Mouse (Mus musculus): ENCODE measurements around the gene Edn1. TPM values are rescaled to one million over a fixed set of nuclear protein-coding genes. Genes with fewer than 3 reads are reported as not detected.

The Edn1 gene
- total and polyA plus RNA-seq, 3 experiments, result not detected

DNA sequence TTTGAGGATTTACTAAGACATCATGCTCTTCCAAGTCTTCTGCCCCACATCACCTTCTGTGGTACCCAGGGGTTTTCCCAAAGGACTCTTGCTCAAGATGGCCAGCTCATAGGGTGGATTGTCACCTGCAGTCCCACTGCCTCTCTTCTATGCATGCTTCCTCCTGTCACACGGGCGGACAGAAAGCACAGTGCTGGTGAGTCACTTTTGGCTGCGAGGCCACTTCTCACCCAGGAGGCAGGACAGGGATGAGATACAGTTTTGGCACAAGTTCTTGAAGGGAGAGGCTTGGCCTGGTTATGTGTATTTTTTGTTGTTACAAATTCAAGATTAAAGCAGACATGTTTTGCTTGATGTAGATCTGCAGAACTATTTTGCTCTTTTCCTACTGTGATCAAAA is 15.4 kb upstream of the Edn1 start:
- TF ChIP-seq ZMIZ1 (IDR thresholded peaks at IDR 0.05; ENCODE audit: low read depth, low read length), result no peak
- TF ChIP-seq BHLHE40 (IDR thresholded peaks at IDR 0.05; ENCODE audit: low read depth, low read length), result 0 out of 2 replicates have a peak, but pooled peaks have one; percentile 25
- peaks cover 3% of the 10 kb centered on the region in 2 experiments; a peak in 2 of 4 replicates for H3K4me1 ChIP-seq (ENCODE audit: control insufficient read depth in 1 of 2, insufficient read depth in 2 of 2)
- H3K27me3 ChIP-seq (replicated peaks), result no peaks in the 10 kb centered on the region
- no peak for DNase-seq (ENCODE audit: extremely low read depth)
- H3K9ac ChIP-seq (ENCODE audit: insufficient read depth, low read depth), result no peak overlapping the region
- H3K4me2 ChIP-seq (ENCODE audit: insufficient read depth, low read depth, poor library complexity, severe bottlenecking), result no peak overlapping the region
- dilution Hi-C loops (cut with MboI; ENCODE audit: extremely low pct_ligation_motif_present, extremely low pct_unique_long_range_greater_than_20kb, low sequenced_read_pairs), result no loop called here
- no peaks in the 10 kb centered on the region for H3K79me2 ChIP-seq (replicated peaks; ENCODE audit: control insufficient read depth, extremely low read depth, insufficient read depth, poor library complexity, severe bottlenecking)
- in situ Hi-C loops (cut with MboI; ENCODE audit: low pct_ligation_motif_present, low pct_unique_long_range_greater_than_20kb, low sequenced_read_pairs), result no loop called here
- no peaks in the 10 kb centered on the region for H3K36me3 ChIP-seq (replicated peaks in 1 of 2; ENCODE audit: control insufficient read depth in 1 of 2, insufficient read depth in 1 of 2, low read length in 1 of 2)
- no peak overlapping the region for H3K4me3 ChIP-seq (replicated peaks in 1 of 3; ENCODE audit: low read depth in 2 of 3, low read length in 2 of 3, poor library complexity in 1 of 3)
- H3K27ac ChIP-seq (ENCODE audit: insufficient read depth, low read depth), result no peak overlapping the region
- no peaks in the 10 kb centered on the region for H3K9me3 ChIP-seq (replicated peaks; ENCODE audit: low read length)

DNA sequence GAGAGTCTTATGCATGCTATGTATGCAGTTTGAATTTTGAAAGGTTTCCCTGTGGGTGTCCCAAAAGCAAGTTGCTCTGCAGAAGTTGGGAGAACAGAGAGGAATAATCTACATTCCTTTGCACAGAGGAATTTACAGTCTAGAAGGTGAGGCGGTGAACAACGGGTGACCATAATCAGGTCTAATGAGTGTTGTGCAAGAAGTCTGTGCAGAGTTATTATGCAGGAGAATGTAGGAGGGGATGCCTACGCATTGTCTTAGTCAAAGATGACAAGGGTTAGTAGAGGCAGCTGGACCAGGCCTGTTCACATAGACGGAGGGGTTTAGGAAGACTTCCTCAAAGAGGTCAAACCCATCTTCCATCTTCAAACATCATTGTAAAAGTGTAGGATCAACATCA is 14.5 kb upstream of the Edn1 start:
- Histone ChIP-seq H3K9me3 (replicated peaks; ENCODE audit: low read length) (no peaks in the 10 kb centered on the region), H3K79me2 (replicated peaks; ENCODE audit: control insufficient read depth, extremely low read depth, insufficient read depth, poor library complexity, severe bottlenecking) (no peaks in the 10 kb centered on the region), H3K27me3 (replicated peaks) (no peaks in the 10 kb centered on the region), H3K36me3 (replicated peaks in 1 of 2; ENCODE audit: control insufficient read depth in 1 of 2, insufficient read depth in 1 of 2, low read length in 1 of 2) (no peaks in the 10 kb centered on the region), H3K4me3 (replicated peaks in 1 of 3; ENCODE audit: low read depth in 2 of 3, low read length in 2 of 3, poor library complexity in 1 of 3) (no peak overlapping the region), H3K9ac (ENCODE audit: insufficient read depth, low read depth) (no peak overlapping the region), H3K27ac (ENCODE audit: insufficient read depth, low read depth) (no peak overlapping the region), H3K4me1 (ENCODE audit: control insufficient read depth in 1 of 2, insufficient read depth in 2 of 2) (peaks cover 3% of the 10 kb centered on the region in 2 experiments; a peak in 2 of 4 replicates), H3K4me2 (ENCODE audit: insufficient read depth, low read depth, poor library complexity, severe bottlenecking) (no peak overlapping the region)
- in situ Hi-C loops (cut with MboI; ENCODE audit: low pct_ligation_motif_present, low pct_unique_long_range_greater_than_20kb, low sequenced_read_pairs), result no loop called here
- TF ChIP-seq ETS1 (conservative IDR thresholded peaks at IDR 0.05; ENCODE audit: low read depth, low read length), result no peak
- no peak for TF ChIP-seq POLR2AphosphoS2 (IDR thresholded peaks at IDR 0.05; ENCODE audit: low read depth, low read length)
- no peak for TF ChIP-seq MYC (IDR thresholded peaks at IDR 0.05; ENCODE audit: low read depth, low read length)
- no peak for TF ChIP-seq EP300 (IDR thresholded peaks at IDR 0.05; ENCODE audit: low read length)
- no peak for TF ChIP-seq RCOR1 (conservative IDR thresholded peaks at IDR 0.05; ENCODE audit: low read depth, low read length)
- no peak for TF ChIP-seq USF1 (IDR thresholded peaks at IDR 0.05; ENCODE audit: low read depth, low read length)
- no peak for DNase-seq (ENCODE audit: extremely low read depth)
- dilution Hi-C loops (cut with MboI; ENCODE audit: extremely low pct_ligation_motif_present, extremely low pct_unique_long_range_greater_than_20kb, low sequenced_read_pairs), result no loop called here

DNA sequence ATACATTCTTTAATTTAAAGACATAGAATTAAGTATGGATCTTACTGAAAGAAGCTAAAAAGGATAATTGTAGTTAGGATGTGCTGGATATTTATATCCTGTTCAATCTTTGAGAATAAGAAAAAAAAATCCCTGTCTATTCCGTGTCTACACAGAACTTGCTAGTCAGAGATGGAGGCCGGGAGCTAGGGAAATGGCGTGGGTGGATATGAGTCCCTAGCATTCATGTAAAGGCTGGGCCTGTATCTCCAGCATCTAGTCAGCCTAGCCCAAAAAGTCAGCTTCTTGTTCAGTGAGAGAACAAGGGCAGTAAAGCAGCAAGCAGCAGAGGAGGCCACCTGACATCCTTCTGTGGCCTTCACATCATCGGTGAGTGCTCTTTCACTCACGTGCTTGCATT is 8.7 kb upstream of the Edn1 start:
- Histone ChIP-seq H3K4me3 (replicated peaks in 1 of 3; ENCODE audit: low read depth in 2 of 3, low read length in 2 of 3, poor library complexity in 1 of 3) (no peak overlapping the region), H3K36me3 (replicated peaks in 1 of 2; ENCODE audit: control insufficient read depth in 1 of 2, insufficient read depth in 1 of 2, low read length in 1 of 2) (no peaks in the 10 kb centered on the region), H3K4me2 (ENCODE audit: insufficient read depth, low read depth, poor library complexity, severe bottlenecking) (no peak overlapping the region), H3K27me3 (replicated peaks) (no peaks in the 10 kb centered on the region), H3K4me1 (ENCODE audit: control insufficient read depth in 1 of 2, insufficient read depth in 2 of 2) (peaks cover 9 to 15% of the 10 kb centered on the region in 2 experiments), H3K9me3 (replicated peaks; ENCODE audit: low read length) (no peaks in the 10 kb centered on the region), H3K27ac (ENCODE audit: insufficient read depth, low read depth) (no peak overlapping the region), H3K9ac (ENCODE audit: insufficient read depth, low read depth) (no peak overlapping the region), H3K79me2 (replicated peaks; ENCODE audit: control insufficient read depth, extremely low read depth, insufficient read depth, poor library complexity, severe bottlenecking) (no peaks in the 10 kb centered on the region)
- DNase-seq (ENCODE audit: extremely low read depth), result no peak
- TF ChIP-seq RCOR1 (conservative IDR thresholded peaks at IDR 0.05; ENCODE audit: low read depth, low read length) (no peak), IRF4 (IDR thresholded peaks at IDR 0.05; ENCODE audit: low read depth, low read length) (no peak), SMC3 (IDR thresholded peaks at IDR 0.05; ENCODE audit: low read depth, low read length) (no peak), POLR2AphosphoS2 (IDR thresholded peaks at IDR 0.05; ENCODE audit: low read depth, low read length) (no peak), SIN3A (IDR thresholded peaks at IDR 0.05; ENCODE audit: low read length) (no peak), TBP (conservative IDR thresholded peaks at IDR 0.05; ENCODE audit: low read depth, low read length) (no peak), JUN (IDR thresholded peaks at IDR 0.05; ENCODE audit: insufficient read depth, low read depth, low read length) (no peak)
- dilution Hi-C loops (cut with MboI; ENCODE audit: extremely low pct_ligation_motif_present, extremely low pct_unique_long_range_greater_than_20kb, low sequenced_read_pairs), result no loop called here
- in situ Hi-C loops (cut with MboI; ENCODE audit: low pct_ligation_motif_present, low pct_unique_long_range_greater_than_20kb, low sequenced_read_pairs), result no loop called here
